Mouse (Mus musculus) heart, adult 2 months (tissue): Measurements from ENCODE around the gene Ell. TPM values are rescaled to one million over a fixed set of nuclear protein-coding genes. Genes with fewer than 3 reads are reported as not detected.

Source experiments
- DNase-seq, 2 experiments: peaks; one replicate each; pipeline ENCODE4 v3.0.0; 2021
- H3K27ac ChIP-seq: fragments of 200-600 bp; 2 replicates; pipeline ENCODE4 v1.8.1; 2022
- H3K27me3 ChIP-seq: fragments of 200-500 bp; 2 replicates; pipeline ENCODE4 v1.6.1; 2012; ENCODE audit warnings: mild to moderate bottlenecking, low read length, inconsistent platforms, mixed read lengths; ENCODE audit not compliant: control insufficient read depth, insufficient read depth
- H3K36me3 ChIP-seq: fragments of 200-500 bp; 2 replicates; pipeline ENCODE4 v1.6.1; 2012; ENCODE audit warnings: low read length, inconsistent platforms; ENCODE audit not compliant: control insufficient read depth, insufficient read depth
- H3K4me1 ChIP-seq: fragments of 200-500 bp; 2 replicates; pipeline ENCODE4 v1.6.1; 2011; ENCODE audit warnings: low read length; ENCODE audit not compliant: control insufficient read depth, insufficient read depth
- H3K4me3 ChIP-seq: fragments of 200-600 bp; 2 replicates; pipeline ENCODE4 v1.8.1; 2022
- H3K79me2 ChIP-seq: fragments of 200-500 bp; replicated peaks from 2 replicates; pipeline ENCODE4 v1.6.1; 2012; ENCODE audit warnings: mild to moderate bottlenecking, inconsistent platforms, low read length, moderate library complexity, mixed read lengths; ENCODE audit not compliant: control insufficient read depth, insufficient read depth
- H3K9ac ChIP-seq: fragments of 200-500 bp; 2 replicates; pipeline ENCODE4 v1.6.1; 2012; ENCODE audit warnings: low read depth, mild to moderate bottlenecking, control low read depth, inconsistent platforms, low read length, mixed read lengths
- CTCF ChIP-seq: fragments of 200-600 bp; IDR thresholded peaks from 2 replicates; pipeline ENCODE4 v1.8.1; 2022; ENCODE audit warnings: antibody characterized with exemption, mild to moderate bottlenecking, moderate library complexity
- EP300 ChIP-seq: fragments of 200-500 bp; IDR thresholded peaks from 2 replicates; pipeline ENCODE4 v1.6.1; 2011; ENCODE audit warnings: low read depth, low read length, control low read depth; ENCODE audit not compliant: insufficient read depth
- POLR2A ChIP-seq: fragments of 200-500 bp; IDR thresholded peaks from 2 replicates; pipeline ENCODE4 v1.6.1; 2011; ENCODE audit warnings: mild to moderate bottlenecking, low read depth, low read length, control low read depth; ENCODE audit not compliant: insufficient read depth
- WGBS: fragments of 180-500 bp; shearing (Covaris S2); methylation state at CpG from one replicate; pipeline ENCODE4 v1.1.7; 2018; 5-methylcytosine and 5-hydroxymethylcytosine counted together
- intact Hi-C: fragments of 180-260 bp; cut with DNase I; formaldehyde crosslinking; loops from one replicate; pipeline ENCODE4 v1.15.1; 2025
- polyA plus RNA-seq: library from polyadenylated mRNA; depleted of rRNA; stranded (reverse); fragments of >200 nt; gene quantifications from 2 replicates; pipeline ENCODE4 v1.2.3, GENCODE M21; 2012
- total RNA-seq, 2 experiments: library from RNA; stranded (reverse); gene quantifications; 2 replicates each; pipeline ENCODE4 v1.2.3; 2021

Ell gene
- total and polyA plus RNA-seq, 3 experiments: 9.6 to 12.7 (median 12.0) TPM

DNA sequence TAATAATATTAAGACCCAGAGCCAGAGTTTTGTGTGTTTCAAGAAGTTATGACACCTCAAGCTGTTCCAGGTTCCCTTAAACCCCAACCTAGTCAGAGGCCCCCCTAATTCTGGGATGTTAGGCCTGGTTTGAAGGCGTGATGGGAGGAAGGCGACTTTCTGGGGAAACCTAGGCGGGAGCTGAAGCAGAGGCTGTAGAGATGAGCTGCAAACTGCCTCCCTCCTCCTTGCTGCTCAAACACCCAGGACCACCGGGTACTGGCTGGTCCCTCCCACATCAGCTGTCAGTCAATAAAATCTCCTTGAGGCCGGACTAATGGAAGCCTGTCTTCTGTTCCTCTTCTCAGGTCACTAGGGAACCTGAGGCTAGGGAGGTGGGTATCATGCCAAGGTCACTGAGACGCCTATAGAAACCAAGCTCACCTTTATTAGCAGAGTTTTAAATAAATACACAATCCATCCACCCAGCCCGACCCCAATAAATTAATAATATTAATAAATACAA is 89.8 kb downstream of the Ell start:
- intact Hi-C loops: loop anchor here (1.0 to 2.0 kb wide), 3 partner anchors 16 to 72 kb away; no protein-coding TSS in a partner anchor
- H3K9ac ChIP-seq: no peak overlapping the region
- peaks cover 6% of the 10 kb centered on the region for H3K4me1 ChIP-seq
- no peak overlapping the region; the same call in 1 of the 2 replicates for H3K27ac ChIP-seq
- 65% methylated on average over 7 of the region's 7 CpGs for WGBS
- H3K27me3 ChIP-seq: no peaks in the 10 kb centered on the region
- peak overlapping the region; percentile 76 for H3K4me3 ChIP-seq
- no peak for TF ChIP-seq POLR2A
- TF ChIP-seq CTCF: no peak
- no peak for TF ChIP-seq EP300
- H3K36me3 ChIP-seq: no peaks in the 10 kb centered on the region
- H3K79me2 ChIP-seq: no peaks in the 10 kb centered on the region
- DNase-seq: no peak

DNA sequence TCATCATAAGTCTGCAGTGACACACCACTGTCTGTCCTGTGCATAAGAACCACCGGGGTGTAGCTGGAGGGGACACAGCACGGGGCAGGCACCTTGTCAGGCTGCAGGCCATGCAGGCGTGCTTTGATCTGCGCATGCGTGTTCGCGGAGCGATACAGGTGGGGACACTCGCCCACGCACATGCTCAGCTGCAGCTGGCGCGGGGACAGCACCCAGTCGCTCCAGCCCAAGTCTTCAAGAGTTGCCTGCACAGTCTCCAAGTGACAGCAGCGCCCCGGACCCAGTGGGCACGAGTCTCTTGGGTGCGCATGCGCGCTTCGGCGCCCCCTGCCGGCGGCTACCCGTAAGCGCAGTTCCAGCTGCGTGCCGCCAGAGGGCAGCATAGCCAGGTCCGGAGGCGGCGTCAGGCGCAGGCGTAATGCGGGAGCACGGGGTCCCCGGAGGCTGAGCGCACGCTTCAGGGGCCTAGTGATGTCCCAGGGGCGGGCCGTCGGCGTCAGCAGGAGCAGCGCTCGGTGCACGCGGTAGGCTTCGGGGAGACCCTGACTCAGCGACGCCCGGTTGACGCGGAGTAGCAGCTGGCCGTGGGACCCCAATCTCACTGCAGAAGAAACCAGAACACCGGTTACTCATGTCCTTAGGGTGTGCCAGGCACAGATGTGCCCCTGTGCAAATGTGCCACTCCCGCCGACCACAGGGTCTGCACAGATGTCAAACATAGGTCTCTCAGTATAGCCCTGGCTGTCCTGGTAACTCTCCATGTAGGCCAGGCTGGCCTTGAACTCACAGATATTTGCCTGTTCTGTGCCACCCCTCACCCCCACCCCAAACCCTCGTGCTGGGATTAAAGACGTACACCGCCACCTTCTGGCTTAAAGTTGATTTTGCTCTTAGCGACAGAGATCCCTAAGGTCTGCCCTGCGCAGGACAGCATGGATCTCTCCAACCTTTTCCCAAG is 90.6 kb downstream of the Ell start:
- Histone ChIP-seq H3K4me1 (peaks cover 11% of the 10 kb centered on the region), H3K4me3 (peak overlapping the region; percentile 76), H3K27ac (peak overlapping the region; percentile 83), H3K9ac (peak overlapping the region; percentile 71), H3K27me3 (no peaks in the 10 kb centered on the region), H3K79me2 (no peaks in the 10 kb centered on the region), H3K36me3 (no peaks in the 10 kb centered on the region)
- intact Hi-C loops: loop anchor here (1.0 to 2.0 kb wide), 3 partner anchors 17 to 71 kb away; no protein-coding TSS in a partner anchor
- peak; percentile 92 to 95 for DNase-seq
- WGBS: 2% methylated on average over 60 of the region's 60 CpGs
- TF ChIP-seq CTCF (peak; percentile 99), EP300 (peak; percentile 90; the same call in 1 of the 2 replicates), POLR2A (peak; percentile 35)

GRCm38 (mm10) chr8:70630532-70631381 is 91.5 kb downstream of the Ell start:
- peak overlapping the region; percentile 83 for H3K27ac ChIP-seq
- intact Hi-C loops: no loop called here
- H3K4me3 ChIP-seq: no peak overlapping the region; the same call in 1 of the 2 replicates
- WGBS: 16% methylated on average over 22 of the region's 22 CpGs
- no peaks in the 10 kb centered on the region for H3K36me3 ChIP-seq
- peaks cover 14% of the 10 kb centered on the region for H3K4me1 ChIP-seq
- DNase-seq: peak; percentile 71 to 75
- no peaks in the 10 kb centered on the region for H3K79me2 ChIP-seq
- no peaks in the 10 kb centered on the region for H3K27me3 ChIP-seq
- TF ChIP-seq POLR2A (no peak), CTCF (no peak), EP300 (no peak)
- no peak overlapping the region for H3K9ac ChIP-seq

DNA sequence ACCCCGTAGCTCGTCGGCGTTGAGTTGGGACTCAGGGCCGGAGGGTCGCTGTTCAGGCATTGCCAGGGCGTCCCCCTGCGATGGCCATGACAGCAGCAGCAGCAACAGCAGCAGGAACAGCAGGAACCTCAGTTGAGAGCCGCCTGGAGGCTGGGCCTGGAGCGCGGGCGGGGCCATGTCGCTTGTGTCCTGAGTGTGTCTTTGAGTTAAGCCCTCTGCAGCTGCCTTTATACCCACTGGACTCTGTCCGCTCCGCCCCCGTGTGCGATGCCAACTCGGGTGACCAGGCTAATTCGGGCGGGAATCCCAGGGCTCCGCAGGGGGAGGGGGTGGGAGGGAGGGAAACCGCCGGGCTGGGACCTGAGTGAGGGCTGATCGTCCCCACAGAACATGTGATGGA is 92.2 kb downstream of the Ell start:
- intact Hi-C loops: no loop called here
- H3K9ac ChIP-seq: no peak overlapping the region
- 16% methylated on average over 24 of the region's 24 CpGs for WGBS
- H3K4me1 ChIP-seq: peaks cover 14% of the 10 kb centered on the region
- H3K27me3 ChIP-seq: no peaks in the 10 kb centered on the region
- DNase-seq: peak; percentile 58 to 63
- H3K4me3 ChIP-seq: no peak overlapping the region
- H3K36me3 ChIP-seq: no peaks in the 10 kb centered on the region
- peak overlapping the region; percentile 20; the same call in 1 of the 2 replicates for H3K27ac ChIP-seq
- H3K79me2 ChIP-seq: no peaks in the 10 kb centered on the region
- peak; percentile 45; the same call in 1 of the 2 replicates for TF ChIP-seq POLR2A
- TF ChIP-seq CTCF: no peak

DNA sequence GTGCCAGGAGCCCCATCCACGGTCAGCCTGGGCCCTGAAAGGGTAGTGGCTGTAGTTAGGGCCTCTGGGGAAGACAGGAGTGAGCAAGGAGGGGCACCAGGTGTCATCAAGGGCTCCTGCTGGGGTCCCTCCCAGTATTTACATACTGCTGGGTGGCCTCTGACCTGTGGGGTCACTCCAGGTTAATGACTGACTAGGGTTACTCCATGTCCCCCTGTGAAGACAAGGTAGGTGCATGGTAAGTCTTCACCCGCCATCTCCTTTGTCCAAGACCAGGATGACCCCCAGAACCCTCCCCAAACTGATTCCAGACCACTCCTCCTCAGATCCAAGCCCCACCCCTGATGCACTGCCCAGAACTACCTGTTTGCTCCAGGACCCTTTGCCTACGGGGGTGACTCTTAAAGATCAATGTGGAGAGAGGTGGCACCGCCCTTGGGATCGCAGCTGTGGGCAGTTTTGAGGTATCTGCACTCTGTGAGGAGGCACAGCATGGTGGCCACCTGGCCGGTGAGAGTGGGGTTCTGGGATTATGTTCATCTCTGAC is 93.2 kb downstream of the Ell start, which contains the start of gene Gdf15:
Gene Gdf15, minus strand, starts transcription at position 111 of the 547 bp plus-strand sequence.
- no peak for TF ChIP-seq POLR2A
- Histone ChIP-seq H3K27me3 (no peaks in the 10 kb centered on the region), H3K36me3 (no peaks in the 10 kb centered on the region), H3K79me2 (no peaks in the 10 kb centered on the region), H3K4me1 (peaks cover 14% of the 10 kb centered on the region), H3K4me3 (no peak within 1 kb of the TSS), H3K27ac (peak within 1 kb of the TSS; percentile 20; the same call in 1 of the 2 replicates), H3K9ac (no peak within 1 kb of the TSS)
- WGBS: 91% methylated on average over 6 of the region's 6 CpGs
- intact Hi-C loops: no loop called here
- no peak for DNase-seq
